Mouse (Mus musculus): ENCODE measurements around the gene Sh3glb1. TPM values are rescaled to one million over a fixed set of nuclear protein-coding genes. Genes with fewer than 3 reads are reported as not detected.
"Not testable (repeated sequence)": the region's sequence is repeated elsewhere in the genome, so short reads cannot be mapped to it uniquely, and the experiment has no call there.

Sh3glb1 gene
- 415 and 469 TPM in 2 replicates for polyA plus RNA-seq (2012; rRNA removed)

- TF ChIP-seq CTCF (IDR thresholded peaks at IDR 0.05; ENCODE audit: control insufficient read depth, insufficient read depth, insufficient replicate concordance, low read depth, low read length), result peak; percentile 99
- TF ChIP-seq POLR2A (IDR thresholded peaks at IDR 0.05; ENCODE audit: control insufficient read depth, low read depth, low read length), result peak; percentile 54
- Histone ChIP-seq H3K27me3 (ENCODE audit: control insufficient read depth, insufficient read depth, low read length) (no peaks in the 10 kb centered on the region), H3K4me1 (ENCODE audit: control insufficient read depth, insufficient read depth, low read length) (peaks cover 7% of the 10 kb centered on the region), H3K27ac (ENCODE audit: control insufficient read depth, insufficient read depth, low read depth, low read length) (peak within 1 kb of the TSS; percentile 85), H3K36me3 (ENCODE audit: control insufficient read depth, insufficient read depth, low read length) (peaks cover 1% of the 10 kb centered on the region; the same call in 1 of the 2 replicates), H3K4me3 (ENCODE audit: control insufficient read depth, low read depth, low read length) (peak within 1 kb of the TSS; percentile 95)
Measured at GRCm38 (mm10) chr3:144719901-144720747, at the start of gene Sh3glb1. Gene Sh3glb1, minus strand, starts transcription at chr3:144720335.

- H3K36me3 ChIP-seq (ENCODE audit: control insufficient read depth, insufficient read depth, low read length), result no peaks in the 10 kb centered on the region
- H3K4me3 ChIP-seq (ENCODE audit: control insufficient read depth, low read depth, low read length), result no peak overlapping the region
- no peaks in the 10 kb centered on the region for H3K27me3 ChIP-seq (ENCODE audit: control insufficient read depth, insufficient read depth, low read length)
- H3K27ac ChIP-seq (ENCODE audit: control insufficient read depth, insufficient read depth, low read depth, low read length), result no peak overlapping the region
- H3K4me1 ChIP-seq (ENCODE audit: control insufficient read depth, insufficient read depth, low read length), result no peaks in the 10 kb centered on the region; the same call in 1 of the 2 replicates
- TF ChIP-seq POLR2A (IDR thresholded peaks at IDR 0.05; ENCODE audit: control insufficient read depth, low read depth, low read length), result no peak
- no peak for TF ChIP-seq CTCF (IDR thresholded peaks at IDR 0.05; ENCODE audit: control insufficient read depth, insufficient read depth, insufficient replicate concordance, low read depth, low read length)
Measured at GRCm38 (mm10) chr3:144765161-144765560, 45.0 kb upstream of the Sh3glb1 start.

GRCm38 (mm10) chr3:144761454-144761853 is 41.3 kb upstream of the Sh3glb1 start:
- Histone ChIP-seq H3K4me3 (ENCODE audit: control insufficient read depth, low read depth, low read length) (no peak overlapping the region), H3K36me3 (ENCODE audit: control insufficient read depth, insufficient read depth, low read length) (no peaks in the 10 kb centered on the region), H3K27me3 (ENCODE audit: control insufficient read depth, insufficient read depth, low read length) (no peaks in the 10 kb centered on the region), H3K4me1 (ENCODE audit: control insufficient read depth, insufficient read depth, low read length) (no peaks in the 10 kb centered on the region; the same call in 1 of the 2 replicates), H3K27ac (ENCODE audit: control insufficient read depth, insufficient read depth, low read depth, low read length) (no peak overlapping the region)
- TF ChIP-seq POLR2A (IDR thresholded peaks at IDR 0.05; ENCODE audit: control insufficient read depth, low read depth, low read length) (no peak), CTCF (IDR thresholded peaks at IDR 0.05; ENCODE audit: control insufficient read depth, insufficient read depth, insufficient replicate concordance, low read depth, low read length) (no peak)

- no peaks in the 10 kb centered on the region for H3K36me3 ChIP-seq (ENCODE audit: control insufficient read depth, insufficient read depth, low read length)
- no peaks in the 10 kb centered on the region; the same call in 1 of the 2 replicates for H3K4me1 ChIP-seq (ENCODE audit: control insufficient read depth, insufficient read depth, low read length)
- no peak within 1 kb of the TSS for H3K4me3 ChIP-seq (ENCODE audit: control insufficient read depth, low read depth, low read length)
- H3K27me3 ChIP-seq (ENCODE audit: control insufficient read depth, insufficient read depth, low read length), result no peaks in the 10 kb centered on the region
- H3K27ac ChIP-seq (ENCODE audit: control insufficient read depth, insufficient read depth, low read depth, low read length), result no peak within 1 kb of the TSS
- no peak for TF ChIP-seq POLR2A (IDR thresholded peaks at IDR 0.05; ENCODE audit: control insufficient read depth, low read depth, low read length)
- TF ChIP-seq CTCF (IDR thresholded peaks at IDR 0.05; ENCODE audit: control insufficient read depth, insufficient read depth, insufficient replicate concordance, low read depth, low read length), result no peak
Measured at GRCm38 (mm10) chr3:144760592-144761309, 40.6 kb upstream of the Sh3glb1 start, which contains the start of gene Clca3a1. Gene Clca3a1, minus strand, starts transcription at chr3:144760977.

- no peaks in the 10 kb centered on the region; the same call in 1 of the 2 replicates for H3K4me1 ChIP-seq (ENCODE audit: control insufficient read depth, insufficient read depth, low read length)
- H3K27ac ChIP-seq (ENCODE audit: control insufficient read depth, insufficient read depth, low read depth, low read length), result no peak overlapping the region
- no peaks in the 10 kb centered on the region for H3K27me3 ChIP-seq (ENCODE audit: control insufficient read depth, insufficient read depth, low read length)
- TF ChIP-seq POLR2A (IDR thresholded peaks at IDR 0.05; ENCODE audit: control insufficient read depth, low read depth, low read length), result no peak
- TF ChIP-seq CTCF (IDR thresholded peaks at IDR 0.05; ENCODE audit: control insufficient read depth, insufficient read depth, insufficient replicate concordance, low read depth, low read length), result no peak
- no peaks in the 10 kb centered on the region for H3K36me3 ChIP-seq (ENCODE audit: control insufficient read depth, insufficient read depth, low read length)
- no peak overlapping the region for H3K4me3 ChIP-seq (ENCODE audit: control insufficient read depth, low read depth, low read length)
Measured at GRCm38 (mm10) chr3:144759719-144760118, 39.6 kb upstream of the Sh3glb1 start.

GRCm38 (mm10) chr3:144756103-144756502 is 36.0 kb upstream of the Sh3glb1 start:
- H3K4me3 ChIP-seq (ENCODE audit: control insufficient read depth, low read depth, low read length); H3K27ac ChIP-seq (ENCODE audit: control insufficient read depth, insufficient read depth, low read depth, low read length); H3K4me1 ChIP-seq (ENCODE audit: control insufficient read depth, insufficient read depth, low read length); H3K36me3 ChIP-seq (ENCODE audit: control insufficient read depth, insufficient read depth, low read length); H3K27me3 ChIP-seq (ENCODE audit: control insufficient read depth, insufficient read depth, low read length): not testable (repeated sequence)

GRCm38 (mm10) chr3:144753120-144753519 is 33.0 kb upstream of the Sh3glb1 start:
- no peak overlapping the region for H3K27ac ChIP-seq (ENCODE audit: control insufficient read depth, insufficient read depth, low read depth, low read length)
- peak; percentile 85; the same call in 1 of the 2 replicates for TF ChIP-seq CTCF (IDR thresholded peaks at IDR 0.05; ENCODE audit: control insufficient read depth, insufficient read depth, insufficient replicate concordance, low read depth, low read length)
- no peak for TF ChIP-seq POLR2A (IDR thresholded peaks at IDR 0.05; ENCODE audit: control insufficient read depth, low read depth, low read length)

GRCm38 (mm10) chr3:144749062-144749963 is 29.2 kb upstream of the Sh3glb1 start:
- H3K27ac ChIP-seq (ENCODE audit: control insufficient read depth, insufficient read depth, low read depth, low read length); H3K4me1 ChIP-seq (ENCODE audit: control insufficient read depth, insufficient read depth, low read length); H3K27me3 ChIP-seq (ENCODE audit: control insufficient read depth, insufficient read depth, low read length); H3K36me3 ChIP-seq (ENCODE audit: control insufficient read depth, insufficient read depth, low read length): not testable (repeated sequence)
- peak overlapping the region; percentile 59 for H3K4me3 ChIP-seq (ENCODE audit: control insufficient read depth, low read depth, low read length)

More at GRCm38 (mm10) chr3:144753120-144753519, 33.0 kb upstream of the Sh3glb1 start:
- no peaks in the 10 kb centered on the region for H3K4me1 ChIP-seq (ENCODE audit: control insufficient read depth, insufficient read depth, low read length)
- no peak overlapping the region for H3K4me3 ChIP-seq (ENCODE audit: control insufficient read depth, low read depth, low read length)
- H3K36me3 ChIP-seq (ENCODE audit: control insufficient read depth, insufficient read depth, low read length), result no peaks in the 10 kb centered on the region
- H3K27me3 ChIP-seq (ENCODE audit: control insufficient read depth, insufficient read depth, low read length), result no peaks in the 10 kb centered on the region

- H3K4me1 ChIP-seq (ENCODE audit: control insufficient read depth, insufficient read depth, low read length); H3K27me3 ChIP-seq (ENCODE audit: control insufficient read depth, insufficient read depth, low read length); H3K27ac ChIP-seq (ENCODE audit: control insufficient read depth, insufficient read depth, low read depth, low read length); H3K36me3 ChIP-seq (ENCODE audit: control insufficient read depth, insufficient read depth, low read length); H3K4me3 ChIP-seq (ENCODE audit: control insufficient read depth, low read depth, low read length): not testable (repeated sequence)
Measured at GRCm38 (mm10) chr3:144747706-144748105, 27.6 kb upstream of the Sh3glb1 start.
